Comparison of ENCODE assay signal across 8 mouse cellular contexts in the genomic region with DNA sequence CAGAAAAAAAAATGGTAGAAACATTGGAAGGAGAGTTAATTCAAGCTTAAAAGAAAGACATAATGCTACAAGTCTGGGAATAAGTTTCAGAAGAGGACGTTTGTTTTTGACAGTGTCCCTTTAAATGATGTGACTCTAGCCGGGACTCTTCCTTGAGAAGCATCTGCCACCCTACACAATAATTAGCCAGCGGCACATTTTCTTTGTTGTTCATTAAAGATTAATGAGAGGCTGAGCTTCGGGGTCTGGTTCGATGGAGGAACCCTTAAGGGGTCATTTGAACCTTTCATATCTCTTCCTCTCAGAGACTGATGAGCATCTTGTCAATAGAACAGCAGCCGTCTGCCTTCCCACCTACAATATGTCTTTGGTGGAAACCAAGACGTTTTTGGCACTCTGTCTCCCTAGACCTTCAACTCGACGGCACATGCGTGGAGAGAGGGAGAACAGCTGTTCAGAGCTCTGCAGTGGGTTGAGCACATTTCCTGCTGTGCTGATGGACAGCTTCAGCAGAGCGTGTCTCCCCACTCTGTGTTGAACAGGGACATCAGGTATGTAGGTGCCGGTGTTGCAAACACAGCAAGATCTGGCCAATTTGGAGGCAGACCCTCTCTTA.
DNase-seq lines count a peak whose midpoint lies in the region; ATAC-seq and TF ChIP-seq lines count a peak whose summit lies in the region.

No protein-coding gene starts in this region.

- no peaks in the 10 kb centered on the region for H3K4me1 ChIP-seq in kidney, embryonic 14.5 days (ENCODE audit: control insufficient read depth, insufficient read depth, low read length)
- peaks cover 19% of the 10 kb centered on the region for H3K4me1 ChIP-seq in hindbrain, embryonic 13.5 days (replicated peaks)
- no peaks in the 10 kb centered on the region for H3K4me1 ChIP-seq in midbrain, postnatal 0 days (ENCODE audit: insufficient read depth, low read length)

- no peak overlapping the region for H3K9ac ChIP-seq in kidney, embryonic 14.5 days (ENCODE audit: low read depth, low read length)
- H3K9ac ChIP-seq in hindbrain, embryonic 13.5 days = no peak overlapping the region
- no peak overlapping the region for H3K9ac ChIP-seq in midbrain, postnatal 0 days (replicated peaks; ENCODE audit: low read length, poor library complexity, severe bottlenecking)

- no peak for TF ChIP-seq CTCF in midbrain, postnatal 0 days (IDR thresholded peaks at IDR 0.05)

- peak; percentile 83; the same call in 1 of the 2 replicates for ATAC-seq in kidney, embryonic 14.5 days (ENCODE audit: low FRiP score, low TSS enrichment)
- peak; percentile 90 for ATAC-seq in hindbrain, embryonic 13.5 days (ENCODE audit: low FRiP score)
- ATAC-seq in midbrain, postnatal 0 days (ENCODE audit: low FRiP score) = no peak

- no peaks in the 10 kb centered on the region for H3K36me3 ChIP-seq in kidney, embryonic 14.5 days (ENCODE audit: control insufficient read depth, insufficient read depth, low read length)
- H3K36me3 ChIP-seq in hindbrain, embryonic 13.5 days = no peaks in the 10 kb centered on the region
- H3K36me3 ChIP-seq in midbrain, postnatal 0 days (ENCODE audit: insufficient read depth, low read length) = no peaks in the 10 kb centered on the region

- H3K4me2 ChIP-seq in kidney, embryonic 14.5 days (replicated peaks; ENCODE audit: low read depth, low read length) = no peak overlapping the region
- H3K4me2 ChIP-seq in hindbrain, embryonic 13.5 days = no peak overlapping the region
- H3K4me2 ChIP-seq in midbrain, postnatal 0 days (ENCODE audit: low read depth, low read length, poor library complexity, severe bottlenecking) = no peak overlapping the region

- DNase-seq in kidney, postnatal 36 days = no peak
- DNase-seq in embryo, embryonic 10 days (ENCODE audit: low spot score) = peak; percentile 50
- peak; percentile 68 for DNase-seq in midbrain, postnatal 0 days (ENCODE audit: low spot score)
- no peak for DNase-seq in gastrocnemius, postnatal 36 days
- no peak for DNase-seq in testis, postnatal 14 days (ENCODE audit: low spot score)
- no peak for DNase-seq in thymus, adult 18-20 months

- no peak overlapping the region for H3K4me3 ChIP-seq in kidney, embryonic 14.5 days (ENCODE audit: low read length)
- H3K4me3 ChIP-seq in hindbrain, embryonic 13.5 days = no peak overlapping the region
- H3K4me3 ChIP-seq in midbrain, postnatal 0 days (ENCODE audit: low read depth, low read length) = no peak overlapping the region

- WGBS in kidney, embryonic 14.5 days = 14% methylated on average over 12 of the region's 12 CpGs
- WGBS in hindbrain, embryonic 13.5 days = 16% methylated on average over 12 of the region's 12 CpGs
- WGBS in midbrain, postnatal 0 days = 32% methylated on average over 12 of the region's 12 CpGs

- no peaks in the 10 kb centered on the region for H3K9me3 ChIP-seq in kidney, embryonic 14.5 days (ENCODE audit: control insufficient read depth, low read length)
- no peaks in the 10 kb centered on the region for H3K9me3 ChIP-seq in hindbrain, embryonic 13.5 days
- no peaks in the 10 kb centered on the region for H3K9me3 ChIP-seq in midbrain, postnatal 0 days (ENCODE audit: low read length)

- intact Hi-C loops in gastrocnemius, postnatal 36 days (cut with DNase I) = no loop called here

- no peaks in the 10 kb centered on the region for H3K27me3 ChIP-seq in kidney, embryonic 14.5 days (ENCODE audit: control insufficient read depth, insufficient read depth, low read length)
- no peaks in the 10 kb centered on the region for H3K27me3 ChIP-seq in hindbrain, embryonic 13.5 days
- no peaks in the 10 kb centered on the region for H3K27me3 ChIP-seq in midbrain, postnatal 0 days (ENCODE audit: insufficient read depth, low read length)

- H3K27ac ChIP-seq in kidney, embryonic 14.5 days (ENCODE audit: low read depth, low read length) = no peak overlapping the region
- peak overlapping the region; percentile 20; the same call in 1 of the 2 replicates for H3K27ac ChIP-seq in hindbrain, embryonic 13.5 days
- H3K27ac ChIP-seq in midbrain, postnatal 0 days (ENCODE audit: low read depth, low read length) = no peak overlapping the region

Comparison
In these comparisons a context has a peak if more than half of its experiments do, and no peak if none do; other contexts are left out.
1. DNase-seq: peak in embryo, embryonic 10 days (single experiment) and midbrain, postnatal 0 days (single experiment); none in kidney, postnatal 36 days (0 of 2), gastrocnemius, postnatal 36 days (0 of 2), testis, postnatal 14 days (single experiment) and thymus, adult 18-20 months (0 of 2).